Comparison of ENCODE assay signal across 8 mouse cellular contexts in the genomic region with DNA sequence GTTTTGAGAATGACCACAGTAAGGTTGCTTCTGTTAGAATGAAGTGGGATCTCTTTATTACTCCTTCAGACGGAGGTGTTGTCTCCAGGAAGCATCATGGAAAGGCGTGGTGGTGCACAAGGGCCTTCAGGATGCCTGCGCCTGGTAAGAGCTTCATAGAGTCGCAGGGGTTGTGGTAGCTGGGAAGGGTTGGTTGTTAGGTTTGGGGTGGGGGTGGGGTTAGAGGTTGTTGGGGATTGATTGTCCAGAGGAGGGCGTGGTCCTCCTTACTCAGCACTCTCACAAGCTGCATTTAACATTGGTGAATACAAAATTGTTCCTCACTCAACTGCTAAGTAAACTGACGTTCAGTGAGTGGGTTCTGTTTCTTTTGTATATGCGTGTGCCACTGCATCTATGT. TPM values are rescaled to one million over a fixed set of nuclear protein-coding genes. Genes with fewer than 3 reads are reported as not detected.
A peak's percentile ranks its signal among the peaks of the same experiment; 100 is the strongest.
DNase-seq lines count a peak whose midpoint lies in the region; ATAC-seq and TF ChIP-seq lines count a peak whose summit lies in the region.

No protein-coding gene starts in this region.

- TF ChIP-seq CTCF in spleen, adult 2 months (IDR thresholded peaks at IDR 0.05; ENCODE audit: extremely low read depth, insufficient read depth, insufficient read length, insufficient replicate concordance) = no peak

- WGBS in spleen, adult 2 months = 20% methylated on average over 7 of the region's 7 CpGs
- 28% methylated on average over 7 of the region's 7 CpGs for WGBS in forebrain, embryonic 10.5 days
- 14% methylated on average over 7 of the region's 7 CpGs for WGBS in liver, embryonic 11.5 days

- no peak for TF ChIP-seq POLR2A in spleen, adult 2 months (IDR thresholded peaks at IDR 0.05; ENCODE audit: low read depth, low read length)

- H3K27me3 ChIP-seq in spleen, adult 2 months (ENCODE audit: control insufficient read depth, insufficient read depth, low read length) = no peaks in the 10 kb centered on the region
- peaks cover 20% of the 10 kb centered on the region for H3K27me3 ChIP-seq in forebrain, embryonic 10.5 days (ENCODE audit: poor library complexity, severe bottlenecking)
- no peaks in the 10 kb centered on the region for H3K27me3 ChIP-seq in liver, embryonic 11.5 days (replicated peaks; ENCODE audit: control insufficient read depth, insufficient read depth, low read length)

- no peak for ATAC-seq in liver, embryonic 11.5 days (replicated peaks; ENCODE audit: low FRiP score)

- no peaks in the 10 kb centered on the region for H3K9me3 ChIP-seq in forebrain, embryonic 10.5 days
- H3K9me3 ChIP-seq in liver, embryonic 11.5 days (ENCODE audit: control insufficient read depth, low read length) = no peaks in the 10 kb centered on the region

- H3K4me3 ChIP-seq in spleen, adult 2 months (ENCODE audit: extremely low read depth, insufficient read depth, insufficient read length) = peak overlapping the region; percentile 6; the same call in 1 of the 2 replicates
- peak overlapping the region; percentile 91 for H3K4me3 ChIP-seq in forebrain, embryonic 10.5 days
- H3K4me3 ChIP-seq in liver, embryonic 11.5 days (ENCODE audit: low read depth, low read length) = peak overlapping the region; percentile 81

- peaks cover 33% of the 10 kb centered on the region for H3K36me3 ChIP-seq in spleen, adult 2 months (ENCODE audit: control insufficient read depth, insufficient read depth, low read length)
- peaks cover 52% of the 10 kb centered on the region for H3K36me3 ChIP-seq in forebrain, embryonic 10.5 days (replicated peaks)
- peaks cover 39% of the 10 kb centered on the region for H3K36me3 ChIP-seq in liver, embryonic 11.5 days (ENCODE audit: control insufficient read depth, insufficient read depth, low read length)

- no peaks in the 10 kb centered on the region for H3K4me1 ChIP-seq in spleen, adult 2 months (ENCODE audit: control insufficient read depth, insufficient read depth, insufficient read length)
- H3K4me1 ChIP-seq in forebrain, embryonic 10.5 days = peaks cover 55% of the 10 kb centered on the region
- peaks cover 33% of the 10 kb centered on the region for H3K4me1 ChIP-seq in liver, embryonic 11.5 days (replicated peaks; ENCODE audit: control insufficient read depth, insufficient read depth, low read length)

- DNase-seq in spleen, adult 2 months (ENCODE audit: low read depth in 1 of 2, low spot score in 2 of 2) = no peak
- no peak for DNase-seq in spleen, postnatal 14 days (ENCODE audit: low spot score in 2 of 2)
- DNase-seq in forebrain, embryonic 10.5 days (ENCODE audit: extremely low spot score, low spot score) = no peak
- no peak for DNase-seq in liver, embryonic 11.5 days (ENCODE audit: low spot score)
- DNase-seq in frontal cortex, postnatal 10 days (ENCODE audit: low spot score in 2 of 2) = no peak
- no peak for DNase-seq in thymus, postnatal 4 days
- no peak for DNase-seq in gastrocnemius, adult 18-20 months (ENCODE audit: low spot score)
- DNase-seq in spleen, postnatal 36 days (ENCODE audit: low spot score in 2 of 2) = no peak

- no peak overlapping the region for H3K27ac ChIP-seq in spleen, adult 2 months (ENCODE audit: insufficient read depth, low read length)
- peak overlapping the region; percentile 95 for H3K27ac ChIP-seq in forebrain, embryonic 10.5 days
- H3K27ac ChIP-seq in liver, embryonic 11.5 days (ENCODE audit: low read depth, low read length) = peak overlapping the region; percentile 77

- peak overlapping the region; percentile 94 for H3K9ac ChIP-seq in liver, embryonic 11.5 days (ENCODE audit: low read depth, low read length)

- H3K4me2 ChIP-seq in liver, embryonic 11.5 days = peak overlapping the region; percentile 82

RNA-seq across cellular contexts. Expression of a gene that starts 18.5 kb away (rescaled TPM):
- 10.0 and 14.2 TPM in 2 replicates for polyA plus RNA-seq in spleen, adult 2 months (2012; rRNA removed)
- polyA plus RNA-seq in forebrain, embryonic 10.5 days (2016; fragmentation: Nextera tagmentation; extraction: Ambion mirVana) = 2.5 and 2.9 TPM in 2 replicates
- polyA plus RNA-seq in liver, embryonic 11.5 days (2014; fragmentation: Nextera tagmentation; extraction: Ambion mirVana) = 2.0 and 2.5 TPM in 2 replicates
- total RNA-seq in gastrocnemius, adult 18-20 months (2021) = 10 to 100 TPM; 10.5 to 15.0 TPM

RNA-seq across cellular contexts. Expression of a gene that starts 19.3 kb away (rescaled TPM):
- 0.35 and 0.72 TPM in 2 replicates for polyA plus RNA-seq in spleen, adult 2 months (2012; rRNA removed)
- polyA plus RNA-seq in forebrain, embryonic 10.5 days (2016; fragmentation: Nextera tagmentation; extraction: Ambion mirVana) = 0.62 and 1.1 TPM in 2 replicates
- polyA plus RNA-seq in liver, embryonic 11.5 days (2014; fragmentation: Nextera tagmentation; extraction: Ambion mirVana) = 0.62 and 0.74 TPM in 2 replicates
- under 1 TPM; 0.34 to 0.50 TPM for total RNA-seq in gastrocnemius, adult 18-20 months (2021)

RNA-seq across cellular contexts. Expression of a gene that starts 45.8 kb away (rescaled TPM):
- polyA plus RNA-seq in spleen, adult 2 months (2012; rRNA removed) = 84.5 and 91.2 TPM in 2 replicates
- 3.5 and 4.0 TPM in 2 replicates for polyA plus RNA-seq in forebrain, embryonic 10.5 days (2016; fragmentation: Nextera tagmentation; extraction: Ambion mirVana)
- polyA plus RNA-seq in liver, embryonic 11.5 days (2014; fragmentation: Nextera tagmentation; extraction: Ambion mirVana) = 9.9 and 10.6 TPM in 2 replicates
- total RNA-seq in gastrocnemius, adult 18-20 months (2021) = 10 to 100 TPM; 11.2 to 11.9 TPM

Comparison
In these comparisons a context has a peak if more than half of its experiments do, and no peak if none do; other contexts are left out.
1. H3K4me3 ChIP-seq: peak in every context shown above with its lines; median percentile 91 in forebrain, embryonic 10.5 days; 81 in liver, embryonic 11.5 days; 6 in spleen, adult 2 months.